Mouse (Mus musculus): Measurements from ENCODE around the gene Dnmt3a. TPM values are rescaled to one million over a fixed set of nuclear protein-coding genes. Genes with fewer than 3 reads are reported as not detected.

Gene Dnmt3a
- polyA plus RNA-seq, 1 experiment = 12.6 TPM

DNA sequence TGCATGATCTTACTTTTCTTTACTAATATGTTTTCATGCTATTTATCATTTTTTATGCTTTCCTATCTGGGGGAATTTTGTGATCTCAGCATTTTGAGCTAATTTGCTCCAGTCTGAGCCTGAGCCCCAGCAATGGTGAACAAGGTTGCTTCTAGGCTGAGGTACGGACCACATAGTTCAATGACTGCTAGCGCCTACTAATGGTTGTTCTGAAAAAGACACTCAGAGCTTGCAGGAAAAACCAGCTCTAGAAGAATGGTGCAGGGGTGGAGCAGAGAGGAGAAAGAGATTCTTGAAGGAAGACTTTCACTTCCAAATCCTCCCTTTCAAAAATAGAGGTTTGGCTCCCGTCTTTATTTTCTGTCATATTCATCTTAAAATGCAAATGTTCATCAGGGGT, 150.5 kb downstream of the Dnmt3a start:
- no peak overlapping the region for H3K4me3 ChIP-seq (ENCODE audit: insufficient read depth, low read depth, low read length)
- no peak overlapping the region for H3K27ac ChIP-seq (replicated peaks; ENCODE audit: low read depth, low read length)
- H3K4me1 ChIP-seq (ENCODE audit: control insufficient read depth, insufficient read depth, insufficient read length, low read length) = peaks cover 5% of the 10 kb centered on the region; the same call in 1 of the 2 replicates

DNA sequence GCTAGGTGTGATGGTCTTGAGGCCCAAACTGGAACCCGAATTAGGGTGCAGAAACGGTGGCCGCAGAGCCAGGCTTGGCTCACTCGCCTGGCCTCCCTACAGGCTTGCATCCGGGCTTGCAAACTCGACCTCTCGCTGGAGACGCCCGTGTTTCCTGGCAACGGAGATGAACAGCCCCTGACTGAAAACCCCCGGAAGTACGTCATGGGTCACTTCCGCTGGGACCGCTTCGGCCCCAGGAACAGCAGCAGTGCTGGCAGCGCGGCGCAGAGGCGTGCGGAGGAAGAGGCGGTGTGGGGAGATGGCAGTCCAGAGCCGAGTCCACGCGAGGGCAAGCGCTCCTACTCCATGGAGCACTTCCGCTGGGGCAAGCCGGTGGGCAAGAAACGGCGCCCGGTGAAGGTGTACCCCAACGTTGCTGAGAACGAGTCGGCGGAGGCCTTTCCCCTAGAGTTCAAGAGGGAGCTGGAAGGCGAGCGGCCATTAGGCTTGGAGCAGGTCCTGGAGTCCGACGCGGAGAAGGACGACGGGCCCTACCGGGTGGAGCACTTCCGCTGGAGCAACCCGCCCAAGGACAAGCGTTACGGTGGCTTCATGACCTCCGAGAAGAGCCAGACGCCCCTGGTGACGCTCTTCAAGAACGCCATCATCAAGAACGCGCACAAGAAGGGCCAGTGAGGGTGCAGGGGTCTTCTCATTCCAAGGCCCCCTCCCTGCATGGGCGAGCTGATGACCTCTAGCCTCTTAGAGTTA, 154.2 kb downstream of the Dnmt3a start:
- H3K4me1 ChIP-seq (ENCODE audit: control insufficient read depth, insufficient read depth, insufficient read length, low read length) = peaks cover 5% of the 10 kb centered on the region; the same call in 1 of the 2 replicates
- H3K27ac ChIP-seq (replicated peaks; ENCODE audit: low read depth, low read length) = peak overlapping the region; percentile 94
- peak overlapping the region; percentile 81 for H3K4me3 ChIP-seq (ENCODE audit: insufficient read depth, low read depth, low read length)

DNA sequence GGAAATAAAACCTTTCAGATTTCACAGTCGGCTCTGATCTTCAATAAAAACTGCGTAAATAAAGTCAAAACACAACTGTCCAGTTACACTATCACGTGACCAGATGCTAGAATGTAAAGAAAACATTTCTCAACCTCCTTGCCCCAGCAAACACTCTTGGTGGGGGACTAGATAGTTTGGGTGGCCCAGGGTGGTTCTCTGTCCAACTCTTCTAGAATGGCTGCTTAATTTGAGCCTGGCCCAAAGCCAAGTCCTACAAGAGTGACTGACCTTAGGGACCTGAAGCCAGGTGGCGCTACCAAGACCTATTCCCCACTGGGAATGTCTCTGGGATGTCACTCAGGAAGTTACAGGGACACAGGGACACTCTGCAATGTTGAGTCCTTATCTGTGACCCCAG, 154.7 kb downstream of the Dnmt3a start:
- peaks cover 5% of the 10 kb centered on the region; the same call in 1 of the 2 replicates for H3K4me1 ChIP-seq (ENCODE audit: control insufficient read depth, insufficient read depth, insufficient read length, low read length)
- H3K27ac ChIP-seq (replicated peaks; ENCODE audit: low read depth, low read length) = peak overlapping the region; percentile 94

More for the DNA sequence above, 154.7 kb downstream of the Dnmt3a start:
- H3K4me3 ChIP-seq (ENCODE audit: insufficient read depth, low read depth, low read length) = peak overlapping the region; percentile 81

Other genes starting within 250 kb of the Dnmt3a start
- gene Dtnb, start 233.6 kb upstream of the Dnmt3a start, polyA plus RNA-seq (2012; ENCODE audit: insufficient read depth, insufficient read length, missing spikeins) = 2.0 and 2.2 TPM in 2 replicates
- not detected in 2 replicates for gene Pomc, start 148.9 kb downstream of the Dnmt3a start, polyA plus RNA-seq (2012; ENCODE audit: insufficient read depth, insufficient read length, missing spikeins)
- gene Efr3b, start 232.9 kb downstream of the Dnmt3a start, polyA plus RNA-seq (2012; ENCODE audit: insufficient read depth, insufficient read length, missing spikeins) = 2.3 and 3.3 TPM in 2 replicates

All from brown adipose tissue, adult 24 weeks (tissue).